Mouse (Mus musculus): ENCODE measurements around the gene Ceacam16.

The Ceacam16 gene

GRCm38 (mm10) chr7:19861199-19861598 lies at the start of gene Ceacam16:
Ceacam16 (minus strand) TSS chr7:19861299.
- DNase-seq (ENCODE audit: low spot score): no peak

GRCm38 (mm10) chr7:19910421-19911291 lies 49.6 kb upstream of the Ceacam16 start:
- peak; percentile 78 for DNase-seq (ENCODE audit: low spot score)

GRCm38 (mm10) chr7:19889881-19890280 lies 28.8 kb upstream of the Ceacam16 start:
- peak; percentile 30 for DNase-seq (ENCODE audit: low spot score)

GRCm38 (mm10) chr7:19887849-19888248 lies 26.8 kb upstream of the Ceacam16 start, which contains the start of gene Ceacam19:
Ceacam19 (minus strand) TSS chr7:19887965.
- no peak for DNase-seq (ENCODE audit: low spot score)

- no peak for DNase-seq (ENCODE audit: low spot score)
These were observed 19.7 kb upstream of the Ceacam16 start for GRCm38 (mm10) chr7:19880754-19881153.

GRCm38 (mm10) chr7:19876781-19877425 lies 15.8 kb upstream of the Ceacam16 start:
- no peak for DNase-seq (ENCODE audit: low spot score)

- DNase-seq (ENCODE audit: low spot score): no peak
These were observed 15.0 kb upstream of the Ceacam16 start for GRCm38 (mm10) chr7:19875948-19876682.

GRCm38 (mm10) chr7:19871943-19872601 lies 11.0 kb upstream of the Ceacam16 start:
- DNase-seq (ENCODE audit: low spot score): no peak

- DNase-seq (ENCODE audit: low spot score): no peak
These were observed 10.1 kb upstream of the Ceacam16 start for GRCm38 (mm10) chr7:19871137-19871621.

- DNase-seq (ENCODE audit: low spot score): no peak
These were observed 6.8 kb upstream of the Ceacam16 start for GRCm38 (mm10) chr7:19867751-19868399.

- DNase-seq (ENCODE audit: low spot score): no peak
These were observed 5.4 kb upstream of the Ceacam16 start for GRCm38 (mm10) chr7:19866490-19866889.

- no peak for DNase-seq (ENCODE audit: low spot score)
These were observed 4.3 kb upstream of the Ceacam16 start for GRCm38 (mm10) chr7:19865246-19866036.

GRCm38 (mm10) chr7:19864241-19864640 lies 3.1 kb upstream of the Ceacam16 start:
- no peak for DNase-seq (ENCODE audit: low spot score)

GRCm38 (mm10) chr7:19859740-19860139 lies 1.4 kb downstream of the Ceacam16 start:
- no peak for DNase-seq (ENCODE audit: low spot score)

- DNase-seq (ENCODE audit: low spot score): no peak
These were observed 4.8 kb downstream of the Ceacam16 start for GRCm38 (mm10) chr7:19856283-19856682.

GRCm38 (mm10) chr7:19855663-19856062 lies 5.4 kb downstream of the Ceacam16 start:
- no peak for DNase-seq (ENCODE audit: low spot score)

GRCm38 (mm10) chr7:19853526-19853925 lies 7.6 kb downstream of the Ceacam16 start:
- no peak for DNase-seq (ENCODE audit: low spot score)

GRCm38 (mm10) chr7:19851858-19852570 lies 9.1 kb downstream of the Ceacam16 start, which contains the start of gene Gm19345:
Gm19345 (plus strand) TSS chr7:19852003.
- DNase-seq (ENCODE audit: low spot score): no peak

- DNase-seq (ENCODE audit: low spot score): no peak
These were observed 16.5 kb downstream of the Ceacam16 start for GRCm38 (mm10) chr7:19844521-19845171.

All from ovary, postnatal 36 days (tissue).